Mouse (Mus musculus) heart, adult 2 months (tissue): Measurements from ENCODE around the gene Dcxr. TPM values are rescaled to one million over a fixed set of nuclear protein-coding genes. Genes with fewer than 3 reads are reported as not detected.
"Not testable (repeated sequence)": the region's sequence is repeated elsewhere in the genome, so short reads cannot be mapped to it uniquely, and the experiment has no call there.

Experiments
- DNase-seq, 2 experiments: peaks; one replicate each; pipeline ENCODE4 v3.0.0; 2021
- H3K27ac ChIP-seq: fragments of 200-600 bp; 2 replicates; pipeline ENCODE4 v1.8.1; 2022
- H3K27me3 ChIP-seq: fragments of 200-500 bp; 2 replicates; pipeline ENCODE4 v1.6.1; 2012; ENCODE audit warnings: mild to moderate bottlenecking, low read length, inconsistent platforms, mixed read lengths; ENCODE audit not compliant: control insufficient read depth, insufficient read depth
- H3K36me3 ChIP-seq: fragments of 200-500 bp; 2 replicates; pipeline ENCODE4 v1.6.1; 2012; ENCODE audit warnings: low read length, inconsistent platforms; ENCODE audit not compliant: control insufficient read depth, insufficient read depth
- H3K4me1 ChIP-seq: fragments of 200-500 bp; 2 replicates; pipeline ENCODE4 v1.6.1; 2011; ENCODE audit warnings: low read length; ENCODE audit not compliant: control insufficient read depth, insufficient read depth
- H3K4me3 ChIP-seq: fragments of 200-600 bp; 2 replicates; pipeline ENCODE4 v1.8.1; 2022
- H3K79me2 ChIP-seq: fragments of 200-500 bp; replicated peaks from 2 replicates; pipeline ENCODE4 v1.6.1; 2012; ENCODE audit warnings: mild to moderate bottlenecking, inconsistent platforms, low read length, moderate library complexity, mixed read lengths; ENCODE audit not compliant: control insufficient read depth, insufficient read depth
- H3K9ac ChIP-seq: fragments of 200-500 bp; 2 replicates; pipeline ENCODE4 v1.6.1; 2012; ENCODE audit warnings: low read depth, mild to moderate bottlenecking, control low read depth, inconsistent platforms, low read length, mixed read lengths
- CTCF ChIP-seq: fragments of 200-600 bp; IDR thresholded peaks from 2 replicates; pipeline ENCODE4 v1.8.1; 2022; ENCODE audit warnings: antibody characterized with exemption, mild to moderate bottlenecking, moderate library complexity
- EP300 ChIP-seq: fragments of 200-500 bp; IDR thresholded peaks from 2 replicates; pipeline ENCODE4 v1.6.1; 2011; ENCODE audit warnings: low read depth, low read length, control low read depth; ENCODE audit not compliant: insufficient read depth
- POLR2A ChIP-seq: fragments of 200-500 bp; IDR thresholded peaks from 2 replicates; pipeline ENCODE4 v1.6.1; 2011; ENCODE audit warnings: mild to moderate bottlenecking, low read depth, low read length, control low read depth; ENCODE audit not compliant: insufficient read depth
- WGBS: fragments of 180-500 bp; shearing (Covaris S2); methylation state at CpG from one replicate; pipeline ENCODE4 v1.1.7; 2018; 5-methylcytosine and 5-hydroxymethylcytosine counted together
- intact Hi-C: fragments of 180-260 bp; cut with DNase I; formaldehyde crosslinking; loops from one replicate; pipeline ENCODE4 v1.15.1; 2025
- polyA plus RNA-seq: library from polyadenylated mRNA; depleted of rRNA; stranded (reverse); fragments of >200 nt; gene quantifications from 2 replicates; pipeline ENCODE4 v1.2.3, GENCODE M21; 2012
- total RNA-seq, 2 experiments: library from RNA; stranded (reverse); gene quantifications; 2 replicates each; pipeline ENCODE4 v1.2.3; 2021

The Dcxr gene
- total and polyA plus RNA-seq, 3 experiments, result 12.1 to 35.5 (median 12.9) TPM

DNA sequence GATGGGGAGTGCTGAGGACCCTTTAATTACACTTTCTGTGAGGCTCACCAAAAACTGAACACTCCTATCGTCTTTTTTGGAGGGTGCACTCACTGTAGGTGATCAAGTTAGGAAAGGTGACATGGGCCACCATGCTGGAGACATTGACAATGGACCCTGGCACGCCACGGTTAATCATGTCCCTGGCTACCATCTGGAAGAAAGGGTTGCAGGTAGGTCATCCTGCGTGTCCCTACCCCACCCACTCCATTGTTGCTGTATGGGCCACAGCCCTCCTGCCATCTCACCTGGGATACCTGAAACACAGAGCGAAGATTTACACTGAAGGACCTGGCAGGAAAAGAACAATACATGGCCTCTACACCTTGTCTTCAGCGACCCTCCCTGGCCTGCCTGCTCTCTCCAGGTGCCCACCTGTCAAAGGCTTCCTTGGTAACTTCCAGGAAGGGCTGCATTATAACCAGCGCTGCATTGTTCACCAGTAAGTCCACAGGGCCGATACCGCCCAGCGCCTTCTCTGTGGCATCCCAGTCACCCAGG lies 3.3 kb upstream of the Dcxr start:
- H3K9ac ChIP-seq, result no peak overlapping the region
- no peak overlapping the region for H3K27ac ChIP-seq
- H3K36me3 ChIP-seq, result no peaks in the 10 kb centered on the region
- H3K27me3 ChIP-seq, result no peaks in the 10 kb centered on the region
- H3K4me3 ChIP-seq, result no peak overlapping the region
- DNase-seq, result no peak
- TF ChIP-seq CTCF (no peak), EP300 (no peak), POLR2A (no peak)
- H3K79me2 ChIP-seq, result no peaks in the 10 kb centered on the region
- intact Hi-C loops, result no loop called here
- WGBS, result 88% methylated on average over 10 of the region's 10 CpGs
- peaks cover 16% of the 10 kb centered on the region for H3K4me1 ChIP-seq

DNA sequence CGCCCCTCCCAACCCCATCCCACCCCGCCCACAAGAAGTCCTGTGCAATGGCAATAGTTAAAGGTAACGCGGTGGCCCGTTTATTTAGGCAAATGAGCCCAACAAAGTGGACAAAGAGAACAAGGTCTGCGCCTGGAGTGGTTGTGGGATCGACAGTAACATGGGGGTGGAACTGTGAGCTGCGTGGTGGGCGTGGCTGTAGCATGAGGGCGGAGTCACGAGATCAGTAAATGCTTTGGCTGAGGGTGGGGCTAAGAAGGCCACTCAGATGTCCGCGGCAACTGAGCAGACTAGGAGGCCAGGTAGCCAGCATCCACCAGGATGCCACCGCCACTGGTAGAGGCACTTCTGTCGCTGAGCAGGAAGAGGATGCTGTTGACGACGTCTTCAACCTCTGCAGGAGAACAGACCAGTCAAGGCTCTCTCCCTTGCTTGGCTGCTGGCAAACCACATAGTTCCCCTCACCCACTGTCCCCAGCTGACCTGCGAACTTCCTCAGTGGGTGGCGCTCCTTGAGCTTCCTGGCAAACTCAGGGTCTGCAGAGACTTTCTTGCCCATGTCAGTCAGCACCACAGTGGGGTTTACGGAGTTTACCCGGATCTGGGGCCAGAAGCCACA lies 2.5 kb upstream of the Dcxr start:
- WGBS, result 7% methylated on average over 18 of the region's 21 CpGs
- DNase-seq, result peak in 1 of 2 experiments; percentile 55
- not testable (repeated sequence) for H3K36me3 ChIP-seq

DNA sequence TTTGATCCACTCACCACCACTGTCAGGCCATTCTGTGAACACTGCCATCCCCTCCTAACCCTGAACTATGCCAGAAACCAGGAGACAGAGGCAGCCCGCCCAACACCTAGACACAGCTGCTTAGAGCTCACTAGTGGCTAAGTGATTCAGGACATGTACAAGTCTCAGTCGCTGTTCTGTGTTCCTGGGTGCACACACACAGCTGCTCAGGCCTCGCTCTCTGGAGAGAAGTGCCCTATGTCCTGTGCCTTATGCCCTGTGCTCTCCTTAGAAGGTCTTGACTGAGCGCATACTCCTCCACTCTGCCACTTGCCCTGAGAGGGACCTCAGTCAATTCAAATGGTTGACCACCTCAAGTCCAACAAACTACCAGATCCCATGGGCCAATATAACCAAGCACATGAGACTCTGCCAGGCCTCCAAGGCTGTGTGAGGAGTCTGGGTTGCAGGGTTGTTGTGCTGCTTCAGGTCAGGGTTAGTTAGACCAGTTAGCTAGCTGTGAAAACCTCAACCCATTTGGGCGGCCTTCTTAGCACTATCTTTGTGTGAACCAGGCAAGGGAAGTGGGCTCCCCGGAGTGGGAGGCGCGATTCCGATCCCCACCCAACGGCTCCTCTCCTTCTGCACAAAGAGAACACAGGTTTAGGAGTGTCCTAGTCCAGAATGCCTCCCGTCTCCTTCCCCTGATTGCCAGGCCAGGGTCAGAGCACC lies 1.6 kb upstream of the Dcxr start:
- H3K9ac ChIP-seq, result no peak overlapping the region
- intact Hi-C loops, result loop anchor here (10.0 kb wide), 1 partner anchor 316 kb away; no protein-coding TSS in a partner anchor
- 77% methylated on average over 11 of the region's 11 CpGs for WGBS

More for the DNA sequence above, 2.5 kb upstream of the Dcxr start:
- H3K4me1 ChIP-seq, result peaks cover 16% of the 10 kb centered on the region
- intact Hi-C loops, result loop anchor here (10.0 kb wide), 1 partner anchor 315 kb away; no protein-coding TSS in a partner anchor
- H3K27me3 ChIP-seq, H3K9ac ChIP-seq, H3K27ac ChIP-seq, H3K4me3 ChIP-seq, H3K79me2 ChIP-seq: not testable (repeated sequence)

DNA sequence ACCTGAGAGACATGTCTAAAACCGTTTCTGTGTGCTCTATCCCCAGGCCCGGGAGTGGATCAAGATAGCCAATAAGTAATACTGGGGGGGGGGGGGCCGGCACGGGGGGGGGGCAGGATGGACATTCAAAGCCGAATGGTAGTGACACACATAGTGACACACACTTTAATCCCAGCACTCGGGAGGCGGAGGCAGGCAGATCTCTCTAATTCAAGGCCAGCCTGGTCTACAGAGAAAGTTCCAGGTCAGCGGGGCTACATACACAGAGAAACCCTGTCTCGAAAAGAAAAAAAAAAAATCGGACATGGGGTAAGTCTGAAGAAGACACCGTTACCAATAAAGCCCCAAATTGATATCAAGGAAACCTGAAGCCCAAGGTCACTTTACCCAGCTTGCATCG lies 483 bp upstream of the Dcxr start:
- TF ChIP-seq EP300, result no peak
- TF ChIP-seq POLR2A, result no peak
- TF ChIP-seq CTCF, result no peak
- Histone ChIP-seq H3K9ac (no peak overlapping the region), H3K27me3 (no peaks in the 10 kb centered on the region), H3K79me2 (no peaks in the 10 kb centered on the region), H3K4me1 (peaks cover 9% of the 10 kb centered on the region), H3K4me3 (no peak overlapping the region), H3K27ac (no peak overlapping the region), H3K36me3 (no peaks in the 10 kb centered on the region)
- WGBS, result 57% methylated on average over 12 of the region's 12 CpGs
- DNase-seq, result no peak
- intact Hi-C loops, result loop anchor here (10.0 kb wide), 1 partner anchor 317 kb away; no protein-coding TSS in a partner anchor

More for the DNA sequence above, 1.6 kb upstream of the Dcxr start:
- H3K36me3 ChIP-seq, result no peaks in the 10 kb centered on the region
- no peaks in the 10 kb centered on the region for H3K79me2 ChIP-seq
- TF ChIP-seq CTCF (no peak), POLR2A (no peak), EP300 (no peak)
- H3K27me3 ChIP-seq, result no peaks in the 10 kb centered on the region
- H3K4me3 ChIP-seq, result no peak overlapping the region
- no peak overlapping the region for H3K27ac ChIP-seq
- DNase-seq, result no peak
- peaks cover 16% of the 10 kb centered on the region for H3K4me1 ChIP-seq

DNA sequence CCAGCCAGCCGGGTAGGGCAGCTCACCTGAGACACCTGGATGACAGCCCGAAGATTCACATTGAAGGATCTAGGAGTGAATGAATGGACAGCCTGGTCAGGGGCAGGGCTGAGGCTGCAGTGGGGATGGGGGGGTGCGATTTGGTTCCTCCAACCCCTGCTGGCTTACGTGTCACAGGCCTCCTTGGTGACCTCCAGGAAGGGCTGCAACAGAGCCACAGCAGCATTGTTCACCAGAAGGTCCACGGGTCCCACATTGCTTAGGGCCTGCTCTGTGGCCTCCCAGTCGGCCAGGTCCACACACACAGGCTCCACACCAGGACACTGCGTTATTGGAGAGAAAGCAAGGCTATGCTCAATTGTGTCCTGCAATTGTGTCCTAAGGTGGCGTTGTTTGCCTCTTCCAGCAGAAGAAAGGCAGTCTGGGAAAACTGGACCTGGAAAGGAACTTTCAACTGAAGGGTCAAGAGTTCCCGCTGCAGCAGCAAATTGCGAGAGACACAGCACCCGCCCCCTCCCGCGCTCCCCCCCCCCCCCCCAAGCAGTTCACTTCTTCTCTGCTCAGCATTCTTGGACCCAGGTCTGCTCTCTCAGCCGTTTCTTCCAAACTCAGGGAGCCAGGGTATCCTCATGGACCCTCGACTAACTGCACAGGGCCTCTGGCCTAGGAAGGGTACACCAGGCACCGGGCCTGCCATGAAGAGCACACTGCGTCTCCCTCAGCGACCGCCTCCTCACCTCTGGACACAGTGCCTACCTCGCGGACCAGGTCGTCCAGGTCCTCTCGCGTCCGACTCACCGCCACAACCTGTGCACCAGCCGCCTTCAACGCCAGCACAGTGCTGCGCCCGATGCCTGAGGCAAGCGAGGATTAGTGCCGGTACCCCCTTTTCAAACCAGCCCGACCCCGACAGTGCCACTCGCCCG lies 575 bp downstream of the Dcxr start:
- no peak for DNase-seq
- Histone ChIP-seq H3K4me3 (peak overlapping the region; percentile 61), H3K27me3 (0 out of 2 replicates have a peak, but pooled peaks cover 1% of the 10 kb centered on the region), H3K9ac (peak overlapping the region; percentile 87), H3K4me1 (peaks cover 2% of the 10 kb centered on the region; the same call in 1 of the 2 replicates), H3K27ac (peak overlapping the region; percentile 51; the same call in 1 of the 2 replicates), H3K36me3 (no peaks in the 10 kb centered on the region), H3K79me2 (no peaks in the 10 kb centered on the region)
- WGBS, result 21% methylated on average over 34 of the region's 36 CpGs
- intact Hi-C loops, result loop anchor here (10.0 kb wide), 1 partner anchor 318 kb away; no protein-coding TSS in a partner anchor
- TF ChIP-seq CTCF (no peak), EP300 (no peak), POLR2A (no peak)
